Comparison of ENCODE assay signal across 9 mouse cellular contexts in the genomic region with DNA sequence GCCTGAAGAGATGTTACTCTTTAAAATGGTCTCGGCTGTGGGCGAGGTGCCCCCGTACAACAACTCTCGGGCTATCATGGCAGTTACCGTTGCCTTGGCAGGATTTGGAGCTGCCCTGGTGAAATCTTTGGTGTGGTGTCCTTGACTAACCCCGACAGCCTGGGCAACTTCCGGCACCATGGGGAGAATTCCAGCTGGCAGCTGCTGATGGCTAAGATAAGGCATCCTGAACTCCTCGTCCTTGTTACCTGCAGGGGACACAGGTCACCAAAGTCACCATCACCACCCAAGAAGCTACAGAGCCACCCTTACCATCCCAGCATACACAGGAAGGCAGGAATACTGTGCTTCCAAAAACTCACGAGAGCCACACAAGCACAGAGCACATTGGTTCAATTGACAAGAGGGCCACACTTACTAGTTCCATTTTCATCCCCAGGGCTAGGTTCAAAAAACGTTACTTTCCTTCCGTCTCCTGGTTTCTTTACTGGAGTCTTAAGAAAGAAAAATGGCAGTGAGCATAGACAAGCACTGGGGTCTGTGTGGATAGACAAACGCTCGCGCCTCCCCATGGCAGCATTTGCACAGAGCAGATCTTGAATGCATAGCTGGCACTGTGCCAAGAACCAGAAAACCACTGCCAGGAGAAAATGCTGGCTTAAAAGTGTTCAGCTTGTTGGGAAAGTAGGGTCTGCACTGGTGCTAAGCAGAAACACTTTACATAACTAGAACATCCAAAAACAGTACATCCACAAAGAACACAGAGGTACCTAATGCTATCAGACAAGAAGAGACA. TPM values are rescaled to one million over a fixed set of nuclear protein-coding genes. Genes with fewer than 3 reads are reported as not detected.
DNase-seq lines count a peak whose midpoint lies in the region; ATAC-seq and TF ChIP-seq lines count a peak whose summit lies in the region.
"Had no signal": no experiment of that assay in that cellular context is flagged by ENCODE, and none has a peak within 500 bp of the region (broad histone marks: within the 10 kb centered on the region; RNA-seq: fewer than 3 reads in every experiment).

No protein-coding gene starts in this region.

- H3K27ac ChIP-seq in kidney, postnatal 0 days = no peak overlapping the region
- H3K27ac ChIP-seq in kidney, embryonic 16.5 days (ENCODE audit: low read length) = no peak overlapping the region
- H3K27ac ChIP-seq: neural tube, embryonic 12.5 days had no signal

- peak; percentile 20 for DNase-seq in kidney, postnatal 0 days (ENCODE audit: low spot score)
- peak; percentile 61 for DNase-seq in MN1 (ENCODE audit: low spot score)
- DNase-seq in brain, embryonic 18.5 days (ENCODE audit: low read depth, low spot score) = peak; percentile 24
- peak; percentile 55 to 60 for DNase-seq in left cerebral cortex, adult 18-20 months (ENCODE audit: low spot score in 2 of 2)
- DNase-seq in thymus, postnatal 10 days (ENCODE audit: low spot score in 2 of 2) = no peak
- DNase-seq in ovary, postnatal 36 days (ENCODE audit: low spot score) = no peak

- H3K4me3 ChIP-seq in kidney, postnatal 0 days (replicated peaks; ENCODE audit: low read depth, low read length) = no peak overlapping the region
- H3K4me3 ChIP-seq in kidney, embryonic 16.5 days (ENCODE audit: low read length) = no peak overlapping the region
- H3K4me3 ChIP-seq: neural tube, embryonic 12.5 days had no signal

- 76% methylated on average over 14 of the region's 14 CpGs for WGBS in kidney, postnatal 0 days
- WGBS in kidney, embryonic 16.5 days = 82% methylated on average over 14 of the region's 14 CpGs

- no peaks in the 10 kb centered on the region for H3K27me3 ChIP-seq in kidney, postnatal 0 days (ENCODE audit: insufficient read depth, low read length)
- no peaks in the 10 kb centered on the region for H3K27me3 ChIP-seq in kidney, embryonic 16.5 days (ENCODE audit: insufficient read depth, low read length)
- H3K27me3 ChIP-seq: neural tube, embryonic 12.5 days had no signal

- H3K4me1 ChIP-seq in kidney, postnatal 0 days (replicated peaks; ENCODE audit: insufficient read depth, low read length) = no peaks in the 10 kb centered on the region
- no peaks in the 10 kb centered on the region for H3K4me1 ChIP-seq in kidney, embryonic 16.5 days (ENCODE audit: insufficient read depth, low read length)
- H3K4me1 ChIP-seq: neural tube, embryonic 12.5 days had no signal

- H3K4me2 ChIP-seq in kidney, postnatal 0 days (ENCODE audit: low read length) = no peak overlapping the region
- no peak overlapping the region for H3K4me2 ChIP-seq in kidney, embryonic 16.5 days (replicated peaks; ENCODE audit: low read depth, low read length)
- H3K4me2 ChIP-seq: neural tube, embryonic 12.5 days had no signal

- no peak for TF ChIP-seq CTCF in kidney, postnatal 0 days (IDR thresholded peaks at IDR 0.05; ENCODE audit: low read depth)

- ATAC-seq in kidney, postnatal 0 days (replicated peaks; ENCODE audit: low FRiP score, low read depth) = no peak
- ATAC-seq in kidney, embryonic 16.5 days (ENCODE audit: low FRiP score, low TSS enrichment) = no peak
- ATAC-seq in inflammation-experienced regulatory T-cells, adult 6 months = no peak

- no peak overlapping the region for H3K9ac ChIP-seq in kidney, postnatal 0 days (ENCODE audit: low read depth, low read length)
- no peak overlapping the region for H3K9ac ChIP-seq in kidney, embryonic 16.5 days (replicated peaks; ENCODE audit: low read length)
- H3K9ac ChIP-seq: neural tube, embryonic 12.5 days had no signal

- H3K36me3 ChIP-seq in kidney, postnatal 0 days (ENCODE audit: insufficient read depth, low read length) = peaks cover 82% of the 10 kb centered on the region
- peaks cover 73% of the 10 kb centered on the region for H3K36me3 ChIP-seq in kidney, embryonic 16.5 days (ENCODE audit: insufficient read depth, low read length)

- H3K9me3 ChIP-seq in kidney, postnatal 0 days (replicated peaks; ENCODE audit: low read length) = no peaks in the 10 kb centered on the region
- H3K9me3 ChIP-seq in kidney, embryonic 16.5 days (ENCODE audit: low read length) = no peaks in the 10 kb centered on the region
- H3K9me3 ChIP-seq: neural tube, embryonic 12.5 days had no signal

RNA-seq across cellular contexts. Expression of a gene that starts 45.0 kb away (rescaled TPM):
- polyA plus RNA-seq in kidney, postnatal 0 days (2015; fragmentation: Nextera tagmentation; extraction: Ambion mirVana) = 61.4 and 73.3 TPM in 2 replicates
- 92.0 and 98.8 TPM in 2 replicates for polyA plus RNA-seq in kidney, embryonic 16.5 days (2015; fragmentation: Nextera tagmentation; extraction: Ambion mirVana)
- total RNA-seq in left cerebral cortex, adult 18-20 months (2021) = 10 to 100 TPM; 71.0 to 73.2 TPM
- polyA plus RNA-seq in inflammation-experienced regulatory T-cells, adult 6 months (2017; shearing (Covaris generic)) = 10 to 100 TPM; 32.9 to 54.0 (median 51.8) TPM

RNA-seq across cellular contexts. Expression of a gene that starts 45.2 kb away (rescaled TPM):
- polyA plus RNA-seq in kidney, postnatal 0 days (2015; fragmentation: Nextera tagmentation; extraction: Ambion mirVana) = 64.2 and 71.6 TPM in 2 replicates
- 135 and 140 TPM in 2 replicates for polyA plus RNA-seq in kidney, embryonic 16.5 days (2015; fragmentation: Nextera tagmentation; extraction: Ambion mirVana)
- 10 to 100 TPM; 59.9 to 61.3 TPM for total RNA-seq in left cerebral cortex, adult 18-20 months (2021)
- polyA plus RNA-seq in inflammation-experienced regulatory T-cells, adult 6 months (2017; shearing (Covaris generic)) = 10 to 100 TPM; 58.2 to 87.3 (median 67.6) TPM

Comparison
In these comparisons a context has a peak if more than half of its experiments do, and no peak if none do; other contexts are left out.
1. DNase-seq: peak in kidney, postnatal 0 days (single experiment), MN1 (single experiment), brain, embryonic 18.5 days (single experiment) and left cerebral cortex, adult 18-20 months (2 of 2); none in thymus, postnatal 10 days (0 of 2) and ovary, postnatal 36 days (single experiment).